Mouse (Mus musculus) spleen, postnatal 0 days (tissue): ENCODE results near the gene Kera. TPM values are rescaled to one million over a fixed set of nuclear protein-coding genes. Genes with fewer than 3 reads are reported as not detected.

Experiments used
- polyA plus RNA-seq: library from polyadenylated mRNA; unstranded; fragments of >200 nt; fragmentation: Nextera tagmentation; extraction: Ambion mirVana; gene quantifications from 2 replicates; pipeline ENCODE4 v1.2.1, GENCODE M21; 2015

Gene Kera
- polyA plus RNA-seq: 0.07 TPM in 1 of 2 replicates, not detected in the other

DNA sequence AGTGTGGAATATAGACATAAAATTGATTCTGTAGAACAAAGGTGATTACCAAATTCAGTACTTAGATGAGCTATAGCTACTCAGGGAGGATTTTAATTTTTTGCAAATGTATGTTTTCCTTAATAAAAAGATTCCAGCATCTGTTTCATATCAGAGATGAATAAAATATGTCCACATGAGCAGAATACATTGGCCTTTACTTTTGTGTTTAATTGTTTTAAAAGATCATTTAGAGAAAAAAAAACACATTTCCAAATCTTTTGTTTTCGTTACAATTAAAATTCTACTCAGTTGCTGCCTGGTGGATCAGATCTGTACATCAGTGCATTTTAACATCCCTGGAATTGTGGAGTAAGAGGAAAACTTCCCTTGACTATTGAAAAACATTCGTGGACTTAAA lies at the start of gene Kera:
Gene Kera, plus strand, starts transcription at position 301 of the 400 bp plus-strand sequence.

DNA sequence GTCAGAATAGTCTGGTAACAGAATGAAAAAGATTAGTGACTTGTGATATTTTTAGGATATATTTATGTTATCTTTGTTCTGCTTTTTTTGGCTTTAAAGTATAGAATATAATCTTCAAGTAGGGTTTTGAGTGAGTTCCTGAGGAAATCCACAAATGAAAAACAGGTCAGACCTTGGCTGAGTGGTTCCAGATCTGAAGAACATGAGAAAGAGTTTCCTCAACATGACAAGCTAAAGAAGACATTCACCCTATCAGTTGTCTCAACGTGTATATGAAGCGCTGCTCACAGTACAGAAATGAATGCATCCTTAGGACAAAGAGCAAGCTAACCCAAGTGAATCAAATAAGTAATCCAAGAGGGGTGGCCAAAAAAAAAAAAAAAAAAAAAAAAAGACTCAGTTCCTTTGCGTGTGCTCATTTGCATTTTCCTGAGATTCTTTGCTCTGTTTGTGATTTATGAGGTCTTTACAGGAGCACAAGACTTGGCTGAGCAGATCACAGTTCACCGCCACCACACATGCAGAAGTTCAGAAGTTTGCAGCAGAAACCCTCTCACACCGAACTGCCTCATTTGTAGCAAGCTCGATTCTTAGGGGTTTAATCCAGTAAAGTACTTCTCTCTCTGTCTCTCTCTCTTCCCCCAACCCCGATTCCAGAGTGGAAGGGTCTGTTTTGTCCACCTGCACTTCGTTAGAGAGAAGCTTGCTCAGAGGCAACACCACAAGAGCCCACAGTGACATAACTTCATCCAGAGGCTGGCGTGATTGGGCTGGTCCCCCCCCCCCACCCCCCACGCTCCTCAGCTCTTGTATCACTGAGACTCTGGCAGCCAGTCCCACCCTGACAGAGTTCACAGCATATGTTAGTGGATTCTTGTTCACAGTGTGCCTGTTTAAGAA lies 41.5 kb upstream of the Kera start, which contains the start of gene Lum:
Gene Lum, plus strand, starts transcription at position 172 of the 900 bp plus-strand sequence.

DNA sequence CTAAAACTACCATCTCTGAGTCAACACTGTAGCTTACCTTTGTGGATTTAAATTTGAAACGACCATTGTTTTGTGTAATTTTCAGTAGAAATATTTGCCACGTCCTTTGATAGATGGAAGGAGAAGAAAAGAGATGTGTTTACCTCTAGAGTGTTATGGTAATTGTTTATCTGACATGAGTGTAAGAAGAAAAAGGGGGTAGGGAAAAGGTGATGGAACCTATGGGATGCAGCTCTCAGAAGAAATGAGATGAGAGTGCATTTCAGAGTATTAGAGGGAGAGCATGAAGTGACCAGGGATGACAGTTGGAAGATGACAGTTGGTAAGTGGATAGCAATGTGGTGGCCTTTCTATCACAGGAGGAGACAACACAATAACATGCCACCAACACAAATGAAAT lies 37.1 kb downstream of the Kera start, which contains the start of gene Epyc:
Gene Epyc, plus strand, starts transcription at position 301 of the 400 bp plus-strand sequence.

Other genes with a start within 250 kb of the Kera start
- gene Dcn, start 127.3 kb upstream of the Kera start, polyA plus RNA-seq: 80.8 and 139 TPM in 2 replicates
- gene Lum, start 41.8 kb upstream of the Kera start, polyA plus RNA-seq: 10.0 and 15.1 TPM in 2 replicates
- 0.16 TPM in 1 of 2 replicates, not detected in the other for gene Epyc, start 37.2 kb downstream of the Kera start, polyA plus RNA-seq
- not detected in 2 replicates for gene Ccer1, start 86.2 kb downstream of the Kera start, polyA plus RNA-seq
- not detected in 2 replicates for gene C030005K15Rik, start 119.9 kb downstream of the Kera start, polyA plus RNA-seq